ENCODE assay signal across 9 mouse cellular contexts in the genomic region with DNA sequence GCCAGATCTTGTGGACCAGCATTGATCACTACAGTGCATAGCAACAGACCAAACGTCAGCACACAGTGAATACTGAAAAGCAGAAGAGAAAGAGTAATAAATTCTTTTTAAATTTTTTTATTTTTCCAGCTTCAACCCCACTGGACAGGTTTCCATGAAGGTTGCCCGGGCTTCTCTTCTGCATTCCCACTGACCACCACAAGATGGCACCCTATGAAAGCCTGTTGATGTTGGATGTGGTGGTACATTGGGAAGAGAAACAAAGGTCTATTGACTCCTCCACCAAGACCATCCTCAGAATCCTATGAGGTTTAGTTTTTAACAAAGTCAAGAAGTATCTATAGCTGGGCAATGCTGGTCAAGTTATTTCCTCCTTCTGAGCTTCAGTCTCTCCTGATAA. TPM values are rescaled to one million over a fixed set of nuclear protein-coding genes. Genes with fewer than 3 reads are reported as not detected.
DNase-seq lines count a peak whose midpoint lies in the region; ATAC-seq and TF ChIP-seq lines count a peak whose summit lies in the region.
"Had no signal": no experiment of that assay in that cellular context is flagged by ENCODE, and none has a peak within 500 bp of the region (broad histone marks: within the 10 kb centered on the region; RNA-seq: fewer than 3 reads in every experiment).

No protein-coding gene starts in this region.

- in situ Hi-C loops in Patski (cut with MboI; ENCODE audit: low pct_unique_long_range_greater_than_20kb) = no loop called here

- H3K4me3 ChIP-seq in hindbrain, embryonic 11.5 days (ENCODE audit: low read depth, low read length) = no peak overlapping the region
- H3K4me3 ChIP-seq in hindbrain, embryonic 16.5 days (ENCODE audit: low read length) = no peak overlapping the region
- no peak overlapping the region for H3K4me3 ChIP-seq in hindbrain, postnatal 0 days (ENCODE audit: low read length)
- H3K4me3 ChIP-seq in midbrain, embryonic 14.5 days (replicated peaks; ENCODE audit: low read depth, low read length) = no peak overlapping the region
- H3K4me3 ChIP-seq: embryonic facial prominence, embryonic 15.5 days had no signal

- H3K4me2 ChIP-seq in hindbrain, embryonic 11.5 days (replicated peaks; ENCODE audit: low read depth, low read length) = no peak overlapping the region
- H3K4me2 ChIP-seq in hindbrain, embryonic 16.5 days (ENCODE audit: low read length) = no peak overlapping the region
- H3K4me2 ChIP-seq in hindbrain, postnatal 0 days (ENCODE audit: low read depth, low read length) = no peak overlapping the region
- no peak overlapping the region for H3K4me2 ChIP-seq in midbrain, embryonic 14.5 days (ENCODE audit: low read length)
- H3K4me2 ChIP-seq: embryonic facial prominence, embryonic 15.5 days had no signal

- H3K36me3 ChIP-seq in hindbrain, embryonic 11.5 days (ENCODE audit: control insufficient read depth, insufficient read depth, low read length) = no peaks in the 10 kb centered on the region
- no peaks in the 10 kb centered on the region for H3K36me3 ChIP-seq in hindbrain, embryonic 16.5 days (ENCODE audit: control insufficient read depth, insufficient read depth, low read length)
- no peaks in the 10 kb centered on the region for H3K36me3 ChIP-seq in hindbrain, postnatal 0 days (ENCODE audit: insufficient read depth, low read length)
- H3K36me3 ChIP-seq in midbrain, embryonic 14.5 days (ENCODE audit: control insufficient read depth, insufficient read depth, low read length) = no peaks in the 10 kb centered on the region
- H3K36me3 ChIP-seq: embryonic facial prominence, embryonic 15.5 days had no signal

- CTCF ChIA-PET in Patski (lab: Charles Lee) = interaction anchor here (0.9 to 2.2 kb wide), 3 partner anchors 64 to 181 kb away, joined by 3 to 6 read pairs (median 3); no protein-coding TSS in a partner anchor

- ATAC-seq in hindbrain, embryonic 11.5 days (ENCODE audit: low FRiP score) = no peak
- ATAC-seq in hindbrain, embryonic 16.5 days = no peak
- ATAC-seq in Patski = no peak
- ATAC-seq in hindbrain, postnatal 0 days = no peak
- ATAC-seq in midbrain, embryonic 14.5 days (ENCODE audit: low FRiP score, low TSS enrichment) = no peak

- peak; percentile 76 for TF ChIP-seq CTCF in Patski (IDR thresholded peaks at IDR 0.05)
- TF ChIP-seq CTCF in hindbrain, postnatal 0 days (IDR thresholded peaks at IDR 0.05; ENCODE audit: low read depth) = peak; percentile 81

- 9% methylated on average over 2 of the region's 2 CpGs for WGBS in hindbrain, embryonic 11.5 days
- 8% methylated on average over 2 of the region's 2 CpGs for WGBS in hindbrain, embryonic 16.5 days
- whole genome bisulfite sequencing in hindbrain, postnatal 0 days = 8% methylated on average over 2 of the region's 2 CpGs
- WGBS in midbrain, embryonic 14.5 days = 14% methylated on average over 2 of the region's 2 CpGs

- no peaks in the 10 kb centered on the region for H3K9me3 ChIP-seq in hindbrain, embryonic 11.5 days (ENCODE audit: control insufficient read depth, low read length)
- H3K9me3 ChIP-seq in hindbrain, embryonic 16.5 days (ENCODE audit: control insufficient read depth, low read length) = no peaks in the 10 kb centered on the region
- no peaks in the 10 kb centered on the region for H3K9me3 ChIP-seq in hindbrain, postnatal 0 days (ENCODE audit: low read length)
- no peaks in the 10 kb centered on the region for H3K9me3 ChIP-seq in midbrain, embryonic 14.5 days (ENCODE audit: control insufficient read depth, low read length)
- H3K9me3 ChIP-seq: embryonic facial prominence, embryonic 15.5 days had no signal

- no peak overlapping the region for H3K27ac ChIP-seq in hindbrain, embryonic 11.5 days (ENCODE audit: low read depth, low read length)
- H3K27ac ChIP-seq in hindbrain, embryonic 16.5 days (ENCODE audit: low read depth, low read length) = no peak overlapping the region
- H3K27ac ChIP-seq in hindbrain, postnatal 0 days = no peak overlapping the region
- H3K27ac ChIP-seq in midbrain, embryonic 14.5 days (replicated peaks; ENCODE audit: low read depth, low read length) = no peak overlapping the region
- H3K27ac ChIP-seq: embryonic facial prominence, embryonic 15.5 days had no signal

- peak; percentile 79 for DNase-seq in hindbrain, embryonic 11.5 days (ENCODE audit: low spot score)
- DNase-seq in Patski (ENCODE audit: low read depth, low spot score) = no peak
- DNase-seq in cerebellum, postnatal 36 days = peak; percentile 37 to 52
- DNase-seq in hindbrain, postnatal 0 days (ENCODE audit: low spot score) = peak; percentile 53
- DNase-seq in left cerebral cortex, adult 18-20 months (ENCODE audit: low spot score in 2 of 2) = peak; percentile 59 to 65
- peak; percentile 70 for DNase-seq in midbrain, embryonic 14.5 days
- peak; percentile 11 to 27 for DNase-seq in thymus, postnatal 10 days (ENCODE audit: low spot score in 2 of 2)

- H3K4me1 ChIP-seq in hindbrain, embryonic 11.5 days (replicated peaks; ENCODE audit: control insufficient read depth, insufficient read depth, low read length) = no peaks in the 10 kb centered on the region
- no peaks in the 10 kb centered on the region for H3K4me1 ChIP-seq in hindbrain, embryonic 16.5 days (ENCODE audit: control insufficient read depth, insufficient read depth, low read depth, low read length)
- H3K4me1 ChIP-seq in hindbrain, postnatal 0 days (ENCODE audit: insufficient read depth, low read length) = no peaks in the 10 kb centered on the region
- no peaks in the 10 kb centered on the region for H3K4me1 ChIP-seq in midbrain, embryonic 14.5 days (ENCODE audit: control insufficient read depth, insufficient read depth, low read length)
- H3K4me1 ChIP-seq: embryonic facial prominence, embryonic 15.5 days had no signal

- POLR2A ChIA-PET in Patski (lab: Charles Lee) = no interaction called here

- H3K9ac ChIP-seq in hindbrain, embryonic 11.5 days (ENCODE audit: low read depth, low read length) = no peak overlapping the region
- no peak overlapping the region for H3K9ac ChIP-seq in hindbrain, embryonic 16.5 days (ENCODE audit: low read depth, low read length)
- no peak overlapping the region for H3K9ac ChIP-seq in hindbrain, postnatal 0 days (replicated peaks; ENCODE audit: low read length)
- no peak overlapping the region for H3K9ac ChIP-seq in midbrain, embryonic 14.5 days (replicated peaks; ENCODE audit: low read length)
- H3K9ac ChIP-seq: embryonic facial prominence, embryonic 15.5 days had no signal

- no peaks in the 10 kb centered on the region for H3K27me3 ChIP-seq in hindbrain, embryonic 11.5 days (ENCODE audit: control insufficient read depth, insufficient read depth, low read length)
- no peaks in the 10 kb centered on the region for H3K27me3 ChIP-seq in hindbrain, embryonic 16.5 days (replicated peaks; ENCODE audit: control insufficient read depth, insufficient read depth, low read length)
- H3K27me3 ChIP-seq in Patski = no peaks in the 10 kb centered on the region
- no peaks in the 10 kb centered on the region for H3K27me3 ChIP-seq in hindbrain, postnatal 0 days (ENCODE audit: insufficient read depth, low read length)
- H3K27me3 ChIP-seq in midbrain, embryonic 14.5 days (ENCODE audit: control insufficient read depth, insufficient read depth, low read length) = no peaks in the 10 kb centered on the region
- H3K27me3 ChIP-seq: embryonic facial prominence, embryonic 15.5 days had no signal

RNA-seq across cellular contexts. Expression of a gene that starts 11.9 kb away (rescaled TPM):
- polyA plus RNA-seq in hindbrain, embryonic 11.5 days (2014; fragmentation: Nextera tagmentation; extraction: Ambion mirVana) = not detected in 2 replicates
- polyA plus RNA-seq in hindbrain, embryonic 16.5 days (2015; fragmentation: Nextera tagmentation; extraction: Ambion mirVana) = not detected in 2 replicates
- not detected for polyA plus RNA-seq in Patski (2021)
- total RNA-seq in hindbrain, postnatal 0 days (2014; rRNA removed) = not detected in 2 replicates
- not detected in 2 replicates for polyA plus RNA-seq in hindbrain, postnatal 0 days (2015; fragmentation: Nextera tagmentation; extraction: Ambion mirVana)
- total RNA-seq in left cerebral cortex, adult 18-20 months (2021) = not detected
- not detected in 2 replicates for polyA plus RNA-seq in midbrain, embryonic 14.5 days (2014; fragmentation: Nextera tagmentation; extraction: Ambion mirVana)
- polyA plus RNA-seq: embryonic facial prominence, embryonic 15.5 days had no signal
